Mouse (Mus musculus) layer of hippocampus, adult 9-10 months (tissue): ENCODE data around the gene S1pr5.
"Not testable (repeated sequence)": the region's sequence is repeated elsewhere in the genome, so short reads cannot be mapped to it uniquely, and the experiment has no call there.

ENCODE experiments used
- DNase-seq: peaks from one replicate; pipeline ENCODE4 v3.0.0; 2022; ENCODE audit warnings: low spot score

S1pr5 gene

DNA sequence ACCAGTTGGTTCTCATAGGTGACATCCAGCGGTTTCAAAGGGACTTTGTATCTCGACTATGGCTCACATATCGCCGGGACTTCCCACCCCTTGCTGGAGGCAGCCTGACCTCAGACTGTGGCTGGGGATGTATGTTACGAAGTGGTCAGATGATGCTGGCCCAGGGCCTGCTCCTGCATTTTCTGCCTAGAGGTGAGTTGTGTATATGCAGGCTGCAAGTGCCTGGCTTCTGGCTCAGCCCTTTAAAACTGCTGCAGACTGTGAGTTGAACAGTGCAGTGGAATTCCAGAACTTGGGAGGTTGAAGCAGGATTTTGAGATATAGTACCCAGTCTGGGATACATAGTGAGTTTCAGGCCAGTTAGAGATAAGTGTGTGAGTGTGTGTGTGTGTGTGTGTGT is 18.6 kb upstream of the S1pr5 start:
- no peak for DNase-seq

GRCm38 (mm10) chr9:21265611-21266010 is 17.4 kb upstream of the S1pr5 start:
- DNase-seq: no peak

GRCm38 (mm10) chr9:21265000-21265561 is 16.8 kb upstream of the S1pr5 start, which contains the start of gene Atg4d:
Gene Atg4d (plus strand): TSS chr9:21265293.
- peak; percentile 87 for DNase-seq

- DNase-seq: no peak
These were observed 16.2 kb upstream of the S1pr5 start for GRCm38 (mm10) chr9:21264272-21264999.

DNA sequence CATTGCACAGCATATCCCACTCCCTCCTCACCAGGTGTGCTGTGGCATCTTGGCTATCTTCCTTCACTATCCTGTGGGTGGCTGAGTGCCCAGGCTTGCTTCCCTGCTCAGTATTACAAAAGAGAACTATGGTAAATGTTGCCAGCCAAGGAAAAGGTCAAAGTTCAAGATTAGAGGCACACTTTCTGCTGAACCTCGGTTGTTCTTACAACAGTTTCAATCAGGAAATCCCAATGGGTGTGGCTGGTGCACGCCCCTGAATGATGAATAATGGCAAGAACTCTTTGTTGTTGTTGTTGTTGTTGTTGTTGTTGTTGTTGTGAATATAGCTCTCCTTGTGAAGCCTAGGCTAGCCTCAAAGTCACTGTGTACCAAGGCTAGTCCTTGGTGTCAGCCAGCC is 13.6 kb upstream of the S1pr5 start:
- DNase-seq: no peak

DNA sequence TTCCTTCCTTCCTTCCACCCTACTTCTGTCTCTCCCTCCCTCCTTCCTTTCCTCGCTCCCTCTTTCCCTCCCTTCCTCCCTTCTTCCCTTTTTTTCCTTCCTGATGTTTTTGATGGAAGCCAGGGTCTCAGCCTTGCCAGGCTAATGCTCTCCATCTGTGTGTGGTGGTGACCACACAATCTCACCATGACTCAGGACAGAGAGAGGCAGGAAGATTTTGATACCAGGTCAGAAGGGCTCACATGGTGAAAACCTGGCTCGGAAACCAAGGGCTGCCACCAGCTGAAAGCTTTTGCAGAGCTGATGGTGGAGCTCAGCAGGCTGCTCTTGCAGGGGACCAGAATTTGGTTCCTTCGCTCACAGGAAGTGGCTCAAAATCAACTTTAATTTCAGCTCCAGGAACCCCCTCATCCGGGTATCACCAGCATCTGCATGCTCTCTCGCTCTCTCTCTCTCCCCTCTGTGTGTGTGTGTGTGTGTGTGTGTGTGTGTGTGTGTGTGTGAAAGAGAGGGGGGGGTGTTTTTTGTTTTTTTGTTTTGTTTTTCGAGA is 12.3 kb upstream of the S1pr5 start:
- DNase-seq: no peak

DNA sequence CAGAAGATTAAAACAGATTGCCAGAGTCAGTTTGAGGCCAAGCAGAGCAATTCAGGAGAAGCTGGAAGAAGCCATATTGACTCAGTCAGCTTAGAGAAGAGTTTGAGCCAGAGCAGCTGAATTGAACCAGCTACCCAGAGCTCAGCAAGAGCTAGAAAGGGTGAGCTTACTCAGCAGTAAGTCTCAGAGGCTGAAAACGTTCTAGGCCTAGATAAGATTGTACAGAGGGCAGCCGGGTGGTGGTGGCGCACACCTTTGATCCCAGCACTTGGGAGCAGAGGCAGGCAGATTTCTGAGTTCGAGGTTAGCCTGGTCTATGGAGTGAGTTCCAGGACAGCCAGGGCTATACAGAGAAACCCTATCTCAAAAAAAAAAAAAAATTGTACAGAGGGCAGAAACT is 8.1 kb upstream of the S1pr5 start:
- not testable (repeated sequence) for DNase-seq

- DNase-seq: no peak
These were observed 6.4 kb upstream of the S1pr5 start for GRCm38 (mm10) chr9:21254690-21255089.

DNA sequence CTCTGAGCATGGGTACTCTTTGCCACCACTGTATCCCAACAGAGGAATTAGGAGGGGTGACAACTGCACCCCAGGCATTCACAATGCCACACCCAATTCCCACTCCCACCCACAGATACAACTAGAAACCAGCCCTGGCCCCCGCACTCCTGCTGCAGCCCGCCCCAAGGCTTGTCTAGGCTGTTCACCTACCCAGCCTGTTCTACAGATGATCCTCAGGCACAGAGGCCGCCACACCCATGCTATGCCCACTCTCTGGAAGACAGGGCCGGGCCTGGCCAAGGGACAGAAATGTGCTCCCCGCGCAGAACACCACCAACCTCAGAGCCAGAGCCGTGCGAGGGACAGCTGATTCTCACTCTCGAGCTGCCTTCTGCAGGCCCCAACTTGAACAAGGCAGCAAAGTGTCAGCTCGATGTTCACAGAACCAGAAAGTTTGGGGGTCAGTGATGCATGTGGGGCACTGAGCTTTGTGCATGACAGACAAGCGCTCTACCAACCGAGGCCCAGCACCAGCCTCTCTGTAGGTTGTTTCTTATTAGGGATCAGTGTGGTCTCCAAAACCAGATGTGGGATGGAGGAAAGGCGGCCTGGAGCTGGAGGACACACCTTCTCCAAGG is 3.0 kb upstream of the S1pr5 start:
- no peak for DNase-seq

GRCm38 (mm10) chr9:21250509-21250908 is 2.3 kb upstream of the S1pr5 start:
- no peak for DNase-seq

DNA sequence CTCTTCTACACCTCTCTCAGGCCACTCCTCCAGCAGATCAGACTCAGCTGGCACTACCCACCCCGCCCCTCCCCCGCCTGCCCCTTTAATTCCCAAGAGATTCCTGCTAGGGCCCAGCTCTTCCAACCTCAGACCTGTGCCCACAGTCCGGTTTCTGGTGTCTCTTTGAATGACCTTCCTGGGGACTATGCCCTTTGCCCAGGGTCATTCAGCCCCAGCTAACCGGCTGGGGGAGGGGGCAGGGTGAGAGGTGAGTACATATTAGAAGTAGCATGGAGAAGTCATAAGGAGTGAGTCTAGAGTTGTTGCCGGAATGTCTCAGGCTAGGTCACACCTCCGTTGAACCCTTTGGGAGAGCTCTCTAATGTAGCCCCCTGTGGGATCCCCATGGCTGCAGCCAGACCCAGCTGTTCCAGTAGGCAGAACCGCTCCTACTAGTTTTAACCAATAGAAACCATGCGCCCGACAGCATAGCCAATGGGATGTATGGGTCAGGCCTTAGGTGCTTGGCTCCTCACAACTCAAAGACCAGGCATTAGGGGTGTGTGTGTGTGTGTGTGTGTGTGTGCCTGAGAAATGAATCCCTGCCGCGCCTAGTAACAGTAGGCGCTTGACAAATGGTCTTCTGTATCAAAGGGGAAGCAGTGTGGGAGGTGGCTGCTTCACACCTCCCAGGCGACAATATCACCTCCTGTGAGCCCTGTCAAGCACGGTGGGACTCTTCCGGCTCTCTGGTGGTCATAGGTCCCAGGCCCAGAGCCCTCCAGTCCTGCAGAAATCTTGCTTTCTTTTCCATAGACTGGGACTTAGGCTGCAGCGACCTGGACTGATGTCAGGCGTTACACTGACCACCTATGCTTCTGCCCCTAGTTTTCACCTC is 1.6 kb upstream of the S1pr5 start:
- DNase-seq: no peak

- no peak for DNase-seq
These were observed 1.9 kb downstream of the S1pr5 start for GRCm38 (mm10) chr9:21246342-21246741.

GRCm38 (mm10) chr9:21245113-21245487 is 3.1 kb downstream of the S1pr5 start:
- DNase-seq: no peak

- DNase-seq: no peak
These were observed 3.7 kb downstream of the S1pr5 start for GRCm38 (mm10) chr9:21244428-21245112.

GRCm38 (mm10) chr9:21243826-21244427 is 4.3 kb downstream of the S1pr5 start:
- DNase-seq: no peak

- peak; percentile 63 for DNase-seq
These were observed 6.9 kb downstream of the S1pr5 start for GRCm38 (mm10) chr9:21241343-21241742.

DNA sequence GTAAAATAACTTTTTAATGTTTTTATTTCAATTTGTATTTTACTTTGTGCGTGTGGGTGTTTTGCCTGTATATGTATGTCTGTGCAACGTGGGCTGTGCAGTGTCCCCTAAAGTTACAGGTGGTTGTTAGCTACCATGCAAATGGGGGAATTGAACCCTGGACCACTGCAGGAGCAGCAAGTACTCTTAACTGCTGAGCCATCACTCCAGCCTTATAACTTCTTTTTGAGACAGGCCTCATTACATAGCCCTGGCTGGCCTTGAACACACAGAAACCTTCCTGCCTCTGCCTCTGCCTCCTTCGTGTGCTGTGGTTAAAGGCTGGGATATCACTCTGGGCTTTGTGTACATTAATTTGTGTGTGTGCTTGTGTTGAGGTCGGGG is 8.8 kb downstream of the S1pr5 start:
- DNase-seq: no peak

GRCm38 (mm10) chr9:21238733-21239464 is 9.3 kb downstream of the S1pr5 start, which contains the start of gene Keap1:
Gene Keap1 (minus strand): TSS chr9:21239361.
- DNase-seq: peak; percentile 36

DNA sequence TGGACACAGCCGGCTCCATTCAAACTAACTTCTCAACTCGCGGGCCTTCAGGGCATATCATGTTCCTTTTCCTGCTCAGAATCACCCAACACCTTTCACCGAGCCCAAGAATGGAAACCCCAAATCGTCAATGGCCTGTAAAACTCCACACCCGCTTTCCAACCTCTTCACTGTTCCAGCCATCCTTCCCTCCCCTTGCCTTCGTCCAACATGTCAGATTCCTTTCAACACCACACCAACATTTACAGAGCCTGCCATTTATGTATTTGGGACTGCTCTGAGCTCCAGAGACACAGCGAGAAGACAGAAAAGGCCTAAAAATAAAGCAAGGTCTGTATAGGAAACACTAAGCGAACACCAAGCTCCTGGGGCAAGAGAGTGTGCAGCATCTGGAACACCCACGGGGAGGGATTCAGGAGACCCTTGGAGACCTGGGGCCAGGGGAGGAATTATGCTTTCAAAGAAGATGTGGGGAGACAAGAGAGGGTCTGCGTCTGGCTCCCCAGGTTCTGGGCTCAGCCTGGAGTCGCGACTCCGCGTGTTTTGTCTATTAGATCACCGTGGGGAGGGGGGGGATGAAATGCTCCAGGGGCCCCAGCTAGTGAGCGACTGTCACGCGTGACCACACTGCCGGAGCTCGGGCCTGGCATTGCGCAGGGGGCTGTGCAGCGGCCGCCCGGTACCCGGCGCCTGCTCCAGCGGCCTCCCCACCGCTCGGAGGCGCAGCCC is 10.1 kb downstream of the S1pr5 start:
- DNase-seq: no peak
